Comparison of ENCODE assay signal across 18 mouse cellular contexts in genomic region chr11:12219594-12220530, GRCm38 (mm10).
DNase-seq lines count a peak whose midpoint lies in the region; ATAC-seq and TF ChIP-seq lines count a peak whose summit lies in the region.
"Had no signal": no experiment of that assay in that cellular context is flagged by ENCODE, and none has a peak within 500 bp of the region (broad histone marks: within the 10 kb centered on the region; RNA-seq: fewer than 3 reads in every experiment).

No protein-coding gene starts in this region.

- no peaks in the 10 kb centered on the region for H3K36me3 ChIP-seq in midbrain, embryonic 13.5 days
- no peaks in the 10 kb centered on the region for H3K36me3 ChIP-seq in midbrain, embryonic 10.5 days
- H3K36me3 ChIP-seq in midbrain, embryonic 15.5 days (replicated peaks), result no peaks in the 10 kb centered on the region
- H3K36me3 ChIP-seq in kidney, adult 2 months (ENCODE audit: control insufficient read depth, insufficient read depth, low read length), result no peaks in the 10 kb centered on the region
- no peaks in the 10 kb centered on the region for H3K36me3 ChIP-seq in thymus, adult 2 months (ENCODE audit: control insufficient read depth, insufficient read depth, low read length)
- H3K36me3 ChIP-seq: embryonic facial prominence, embryonic 12.5 days; liver, embryonic 12.5 days; stomach, embryonic 15.5 days had no signal

- H3K27me3 ChIP-seq in midbrain, embryonic 13.5 days, result no peaks in the 10 kb centered on the region
- H3K27me3 ChIP-seq in midbrain, embryonic 10.5 days (ENCODE audit: low read depth, poor library complexity, severe bottlenecking), result no peaks in the 10 kb centered on the region
- H3K27me3 ChIP-seq in midbrain, embryonic 15.5 days (replicated peaks), result no peaks in the 10 kb centered on the region
- no peaks in the 10 kb centered on the region for H3K27me3 ChIP-seq in kidney, adult 2 months (replicated peaks; ENCODE audit: control insufficient read depth, insufficient read depth, low read length)
- no peaks in the 10 kb centered on the region for H3K27me3 ChIP-seq in thymus, adult 2 months (ENCODE audit: control insufficient read depth, insufficient read depth, low read length)
- H3K27me3 ChIP-seq: embryonic facial prominence, embryonic 12.5 days; liver, embryonic 12.5 days; stomach, embryonic 15.5 days had no signal

- peak; percentile 84 for ATAC-seq in midbrain, embryonic 13.5 days
- peak; percentile 87 for ATAC-seq in midbrain, embryonic 15.5 days (replicated peaks)
- ATAC-seq: intestine, postnatal 0 days; liver, embryonic 12.5 days; lung, postnatal 0 days had no signal

- H3K4me2 ChIP-seq in midbrain, embryonic 13.5 days (replicated peaks), result no peak overlapping the region
- no peak overlapping the region for H3K4me2 ChIP-seq in midbrain, embryonic 15.5 days
- H3K4me2 ChIP-seq: embryonic facial prominence, embryonic 12.5 days; liver, embryonic 12.5 days; stomach, embryonic 15.5 days had no signal

- no peaks in the 10 kb centered on the region for H3K9me3 ChIP-seq in midbrain, embryonic 13.5 days
- no peaks in the 10 kb centered on the region for H3K9me3 ChIP-seq in midbrain, embryonic 10.5 days (replicated peaks)
- no peaks in the 10 kb centered on the region for H3K9me3 ChIP-seq in midbrain, embryonic 15.5 days
- H3K9me3 ChIP-seq: embryonic facial prominence, embryonic 12.5 days; liver, embryonic 12.5 days; stomach, embryonic 15.5 days had no signal

- no peak for TF ChIP-seq CTCF in kidney, adult 2 months (conservative IDR thresholded peaks at IDR 0.05; ENCODE audit: insufficient read depth, insufficient read length, low read depth, low read length)
- TF ChIP-seq CTCF in thymus, adult 2 months (IDR thresholded peaks at IDR 0.05; ENCODE audit: borderline replicate concordance, control insufficient read depth, extremely low read depth, insufficient read depth, low read length, poor library complexity), result no peak

- no peak overlapping the region for H3K4me3 ChIP-seq in midbrain, embryonic 13.5 days (replicated peaks)
- no peak overlapping the region for H3K4me3 ChIP-seq in midbrain, embryonic 10.5 days
- no peak overlapping the region for H3K4me3 ChIP-seq in midbrain, embryonic 15.5 days
- H3K4me3 ChIP-seq in kidney, adult 2 months (ENCODE audit: insufficient read depth, low read depth, low read length), result no peak overlapping the region
- no peak overlapping the region for H3K4me3 ChIP-seq in thymus, adult 2 months (ENCODE audit: control insufficient read depth, insufficient read depth, low read length)
- H3K4me3 ChIP-seq: embryonic facial prominence, embryonic 12.5 days; liver, embryonic 12.5 days; stomach, embryonic 15.5 days had no signal

- H3K4me1 ChIP-seq in midbrain, embryonic 13.5 days (replicated peaks), result no peaks in the 10 kb centered on the region
- no peaks in the 10 kb centered on the region for H3K4me1 ChIP-seq in midbrain, embryonic 10.5 days
- H3K4me1 ChIP-seq in midbrain, embryonic 15.5 days, result no peaks in the 10 kb centered on the region
- no peaks in the 10 kb centered on the region for H3K4me1 ChIP-seq in kidney, adult 2 months (ENCODE audit: control insufficient read depth, insufficient read depth, low read length)
- H3K4me1 ChIP-seq in thymus, adult 2 months (replicated peaks; ENCODE audit: control insufficient read depth, insufficient read depth, low read length), result no peaks in the 10 kb centered on the region
- H3K4me1 ChIP-seq: embryonic facial prominence, embryonic 12.5 days; stomach, embryonic 15.5 days had no signal

- WGBS in midbrain, embryonic 13.5 days, result 45% methylated on average over 4 of the region's 4 CpGs
- WGBS in midbrain, embryonic 10.5 days, result 39% methylated on average over 4 of the region's 4 CpGs
- WGBS in midbrain, embryonic 15.5 days, result 30% methylated on average over 4 of the region's 4 CpGs
- 48% methylated on average over 4 of the region's 4 CpGs for WGBS in kidney, adult 2 months
- 66% methylated on average over 4 of the region's 4 CpGs for WGBS in thymus, adult 2 months

- TF ChIP-seq POLR2A in kidney, adult 2 months (IDR thresholded peaks at IDR 0.05; ENCODE audit: low read depth, low read length), result no peak
- TF ChIP-seq POLR2A in thymus, adult 2 months (IDR thresholded peaks at IDR 0.05; ENCODE audit: control insufficient read depth, extremely low read depth, insufficient read depth, low read length, poor library complexity), result no peak

- peak; percentile 75 to 83 for DNase-seq in cerebellum, postnatal 10 days
- DNase-seq in cerebellum, adult 18-20 months, result no peak
- no peak for DNase-seq in midbrain, embryonic 10.5 days (ENCODE audit: low spot score)
- DNase-seq in kidney, adult 2 months, result no peak
- DNase-seq in spleen, adult 12 weeks (ENCODE audit: low spot score), result no peak
- no peak for DNase-seq in thymus, adult 2 months
- DNase-seq: adrenal gland, postnatal 14 days; cerebellum, adult 9-11 months; heart, postnatal 14 days; kidney, postnatal 25 days; spleen, adult 18-20 months had no signal

- H3K27ac ChIP-seq in midbrain, embryonic 13.5 days, result no peak overlapping the region
- H3K27ac ChIP-seq in midbrain, embryonic 10.5 days (replicated peaks), result no peak overlapping the region
- no peak overlapping the region for H3K27ac ChIP-seq in midbrain, embryonic 15.5 days
- H3K27ac ChIP-seq in kidney, adult 2 months (ENCODE audit: insufficient read depth, low read depth, low read length), result no peak overlapping the region
- H3K27ac ChIP-seq in thymus, adult 2 months (ENCODE audit: control insufficient read depth, insufficient read depth, low read length), result no peak overlapping the region
- H3K27ac ChIP-seq: embryonic facial prominence, embryonic 12.5 days; liver, embryonic 12.5 days; stomach, embryonic 15.5 days had no signal

- no peak overlapping the region for H3K9ac ChIP-seq in midbrain, embryonic 13.5 days (replicated peaks)
- H3K9ac ChIP-seq in midbrain, embryonic 15.5 days, result no peak overlapping the region
- H3K9ac ChIP-seq: embryonic facial prominence, embryonic 12.5 days; liver, embryonic 12.5 days; stomach, embryonic 15.5 days had no signal

Comparison
In these comparisons a context has a peak if more than half of its experiments do, and no peak if none do; other contexts are left out.
1. DNase-seq: peak in cerebellum, postnatal 10 days (2 of 2); none in cerebellum, adult 18-20 months (0 of 2), midbrain, embryonic 10.5 days (single experiment), kidney, adult 2 months (single experiment), spleen, adult 12 weeks (single experiment) and thymus, adult 2 months (single experiment).